In genomic region chr17:17194761-17195160, GRCm38 (mm10) we compare ENCODE assay signal across 4 mouse cellular contexts.
A peak's percentile ranks its signal among the peaks of the same experiment; 100 is the strongest.
DNase-seq lines count a peak whose midpoint lies in the region; TF ChIP-seq lines count a peak whose summit lies in the region.
"Not testable (repeated sequence)": the region's sequence is repeated elsewhere in the genome, so short reads cannot be mapped to it uniquely, and the experiment has no call there.

No protein-coding gene starts in this region.

- H3K4me1 ChIP-seq in liver, adult 2 months (ENCODE audit: control insufficient read depth, insufficient read depth, low read length): not testable (repeated sequence)

- H3K9ac ChIP-seq in liver, adult 2 months (ENCODE audit: low read depth, low read length): not testable (repeated sequence)

- not testable (repeated sequence) for H3K27me3 ChIP-seq in liver, adult 2 months (ENCODE audit: control insufficient read depth, insufficient read depth, low read length)

- H3K79me2 ChIP-seq in liver, adult 2 months (ENCODE audit: control insufficient read depth, insufficient read depth, low read length): not testable (repeated sequence)

- H3K27ac ChIP-seq in liver, adult 2 months (replicated peaks; ENCODE audit: insufficient read depth, low read depth, low read length): not testable (repeated sequence)

- DNase-seq in ES-CJ7 (ENCODE audit: low read depth, low spot score): peak; percentile 32
- peak; percentile 67 for DNase-seq in R1 (ENCODE audit: low read depth, low spot score)
- peak; percentile 53 for DNase-seq in ZHBTc4 (ENCODE audit: low read depth, low spot score)
- DNase-seq in liver, adult 2 months (ENCODE audit: extremely low read depth, low read depth, low spot score): peak; percentile 19

- H3K36me3 ChIP-seq in liver, adult 2 months (ENCODE audit: control insufficient read depth, insufficient read depth, low read length): not testable (repeated sequence)

- TF ChIP-seq CTCF in liver, adult 2 months (IDR thresholded peaks at IDR 0.05; ENCODE audit: low read depth, low read length): not testable (repeated sequence)

- TF ChIP-seq POLR2A in liver, adult 2 months (IDR thresholded peaks at IDR 0.05; ENCODE audit: extremely low read depth, insufficient read depth, low read length): not testable (repeated sequence)

- H3K4me3 ChIP-seq in liver, adult 2 months (ENCODE audit: insufficient read depth, low read depth, low read length): not testable (repeated sequence)
